Mouse (Mus musculus) kidney, postnatal 4 days (tissue): ENCODE data around the gene Ccndbp1.
A peak's percentile ranks its signal among the peaks of the same experiment; 100 is the strongest.
"Not testable (repeated sequence)": the region's sequence is repeated elsewhere in the genome, so short reads cannot be mapped to it uniquely, and the experiment has no call there.

Experiments
- DNase-seq, 2 experiments: peaks; one replicate each; pipeline ENCODE4 v3.0.0; 2021; ENCODE audit warnings: mixed read lengths in 2 of 2

Ccndbp1 gene

GRCm38 (mm10) chr2:121007925-121008663, at the start of gene Ccndbp1:
Gene Ccndbp1, plus strand, starts transcription at chr2:121008403.
- DNase-seq, result peak; percentile 96 to 97

- no peak for DNase-seq
Observed at GRCm38 (mm10) chr2:120959363-120959762, 48.8 kb upstream of the Ccndbp1 start.

DNA sequence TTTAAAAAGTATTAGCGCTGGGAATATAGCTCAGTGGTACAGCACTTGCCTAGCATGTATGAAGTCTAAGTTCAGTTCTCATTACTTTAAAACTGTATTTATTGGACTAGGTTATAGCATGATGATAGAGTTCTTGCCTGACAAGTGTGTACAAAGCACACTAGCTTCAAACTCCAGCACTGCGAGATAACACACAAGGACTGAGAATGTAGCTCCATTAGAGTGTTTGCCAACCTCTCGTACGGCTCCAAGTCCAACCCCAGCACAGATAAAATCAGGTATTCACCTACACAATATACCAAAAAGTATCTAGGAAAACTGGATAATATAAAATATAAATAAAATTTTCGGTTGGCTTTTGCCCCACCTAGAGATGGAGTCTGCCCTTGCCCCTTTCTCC, 48.4 kb upstream of the Ccndbp1 start:
- DNase-seq, result no peak

- DNase-seq, result no peak
Observed at GRCm38 (mm10) chr2:120960261-120960660, 47.9 kb upstream of the Ccndbp1 start.

- DNase-seq, result no peak
Observed at GRCm38 (mm10) chr2:120963110-120963509, 45.1 kb upstream of the Ccndbp1 start.

DNA sequence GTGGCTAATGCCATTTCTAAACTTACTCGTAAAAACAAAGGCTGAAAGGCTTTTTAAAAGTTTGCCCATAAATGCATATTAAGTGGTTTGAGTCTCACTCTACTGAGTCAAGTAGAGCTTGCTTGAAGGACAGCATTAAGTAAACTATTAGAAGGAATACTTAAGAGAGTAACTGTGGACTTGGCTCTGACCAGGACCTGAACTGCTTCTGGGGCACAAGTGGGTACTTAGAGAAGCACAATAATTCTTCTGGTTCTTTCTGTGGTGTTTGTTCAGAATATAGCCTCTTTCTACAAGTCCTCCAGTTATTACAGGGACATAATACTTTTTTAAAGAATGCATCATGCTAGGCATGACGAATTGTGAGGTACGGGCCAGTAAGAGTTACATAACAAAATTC, 42.7 kb upstream of the Ccndbp1 start:
- DNase-seq, result no peak

DNA sequence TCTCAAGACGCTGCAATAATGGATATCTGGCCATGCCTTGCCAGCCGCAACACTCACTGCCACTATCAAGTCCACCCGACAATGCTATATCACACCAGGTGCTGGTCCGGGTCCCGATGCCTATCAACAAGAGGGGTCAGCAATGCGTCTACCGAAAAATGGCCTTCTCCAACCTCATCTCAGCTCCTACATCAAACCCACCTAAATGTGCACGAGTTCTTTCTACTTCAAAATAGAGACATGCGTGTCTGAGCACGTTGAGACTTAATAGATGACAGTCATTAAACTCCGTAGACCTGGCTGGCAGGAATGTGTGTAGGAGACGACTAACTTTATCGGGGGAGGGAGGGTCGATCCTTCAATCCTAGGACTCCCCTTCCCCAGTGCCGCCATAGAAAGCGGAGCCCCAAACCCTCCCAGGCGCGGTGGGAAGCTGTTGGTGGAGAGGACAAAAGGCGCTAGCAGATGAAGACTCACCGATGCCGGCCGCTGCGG, 38.1 kb upstream of the Ccndbp1 start:
- DNase-seq, result peak in 1 of 2 experiments; percentile 11

DNA sequence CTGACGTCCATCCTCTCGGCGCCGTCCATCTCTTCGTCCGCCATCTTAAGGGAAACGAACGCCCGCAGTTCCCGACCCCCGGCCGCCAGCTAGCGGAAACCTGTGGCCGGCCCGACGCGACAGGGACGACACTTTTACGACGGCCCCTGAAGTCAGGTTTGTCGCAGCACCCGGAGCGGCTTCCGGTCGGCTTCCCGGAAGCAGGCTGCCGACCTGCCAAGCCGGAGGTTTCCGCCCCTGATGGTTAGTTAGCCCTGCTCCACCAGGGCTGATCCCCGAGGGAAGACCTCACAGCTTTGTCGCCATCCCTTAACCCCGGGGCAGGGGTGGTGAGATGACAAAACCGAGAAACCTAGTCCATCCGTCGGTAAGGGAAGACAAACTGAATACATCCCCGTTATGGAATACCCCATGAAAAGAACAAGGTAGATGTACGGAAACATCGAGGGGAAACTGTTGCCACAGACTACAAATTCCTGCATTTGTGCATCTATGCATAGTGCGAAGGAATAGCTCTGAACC, 37.6 kb upstream of the Ccndbp1 start, which contains the start of gene Ubr1:
Ubr1 (minus strand) TSS at position 157 of the 522 bp plus-strand sequence.
- DNase-seq, result peak; percentile 88 to 94

DNA sequence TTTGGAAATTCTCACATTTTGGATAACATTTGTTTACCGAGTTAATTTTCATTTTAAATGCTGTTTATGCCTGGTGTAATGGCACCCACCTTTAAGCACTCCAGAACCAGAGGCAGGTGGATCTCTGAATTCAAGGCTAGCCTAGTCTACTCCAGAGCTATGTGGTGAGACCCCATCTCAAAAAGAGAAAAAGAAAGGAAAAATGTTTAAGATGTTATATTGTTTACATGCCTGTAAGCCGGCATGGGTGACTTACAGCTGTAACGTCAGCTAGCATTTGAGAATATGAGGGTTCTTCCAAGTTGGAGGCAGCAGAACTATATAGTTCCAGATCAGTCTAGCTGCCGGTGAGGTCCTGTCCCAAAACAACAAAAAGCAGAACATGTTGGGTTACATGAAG, 36.4 kb upstream of the Ccndbp1 start:
- DNase-seq, result no peak

DNA sequence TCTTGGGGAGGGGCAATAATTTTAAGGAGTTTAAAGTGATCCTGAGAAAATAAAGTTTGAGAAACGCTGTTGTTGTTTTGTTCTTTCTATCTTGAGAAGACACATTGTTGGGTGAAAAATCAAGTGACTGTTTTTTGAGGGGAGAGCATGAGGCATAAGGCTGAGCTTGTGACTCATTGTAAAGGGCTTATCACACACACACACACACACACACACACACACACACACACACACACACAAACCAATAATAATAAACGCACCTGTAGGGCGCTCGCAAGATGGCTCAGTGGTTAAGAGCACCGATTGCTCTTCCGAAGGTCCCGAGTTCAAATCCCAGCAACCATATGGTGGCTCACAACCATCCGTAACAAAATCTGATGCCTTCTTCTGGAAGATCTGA, 35.9 kb upstream of the Ccndbp1 start:
- not testable (repeated sequence) for DNase-seq

DNA sequence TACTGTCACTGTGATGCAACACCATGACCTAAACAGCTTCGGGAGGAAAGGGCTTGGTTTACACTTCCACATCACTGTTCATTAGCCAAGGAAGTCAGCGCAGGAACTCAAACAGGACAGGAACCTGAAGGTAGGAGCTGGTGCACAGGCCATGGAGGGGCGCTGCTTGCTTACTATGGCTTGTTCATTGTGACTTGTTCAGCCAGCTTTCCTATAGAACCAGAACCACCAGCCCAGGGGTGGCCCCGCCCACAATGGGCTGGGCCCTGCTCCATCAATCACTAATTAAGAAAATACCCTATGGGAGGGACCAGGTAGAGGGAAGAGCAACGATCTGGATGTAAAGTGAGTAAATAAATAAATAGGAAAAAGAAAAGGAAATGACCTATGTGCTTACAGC, 35.2 kb upstream of the Ccndbp1 start:
- peak; percentile 31 to 54 for DNase-seq

- no peak for DNase-seq
Observed at GRCm38 (mm10) chr2:120976308-120976707, 31.9 kb upstream of the Ccndbp1 start.

- peak; percentile 77 to 84 for DNase-seq
Observed at GRCm38 (mm10) chr2:120976990-120977925, 30.9 kb upstream of the Ccndbp1 start, which contains the start of gene Tmem62. Gene Tmem62, plus strand, starts transcription at chr2:120977017.

- no peak for DNase-seq
Observed at GRCm38 (mm10) chr2:120977926-120978692, 30.1 kb upstream of the Ccndbp1 start.

DNA sequence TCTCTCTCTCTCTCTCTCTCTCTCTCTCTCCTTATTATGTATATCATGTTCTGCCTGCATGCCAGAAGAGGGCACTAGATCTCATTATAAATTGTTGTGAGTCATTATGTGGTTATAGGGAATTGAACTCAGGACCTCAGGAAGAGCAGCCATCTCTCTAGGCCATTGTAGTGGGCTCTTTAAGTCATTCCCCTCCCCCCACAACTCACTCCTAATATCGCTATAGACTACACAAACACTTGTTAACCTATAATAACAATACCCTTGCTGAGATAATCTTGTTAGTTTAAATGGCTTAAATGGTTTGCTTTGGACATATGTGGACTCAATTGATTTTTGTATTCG, 29.5 kb upstream of the Ccndbp1 start:
- DNase-seq, result no peak

DNA sequence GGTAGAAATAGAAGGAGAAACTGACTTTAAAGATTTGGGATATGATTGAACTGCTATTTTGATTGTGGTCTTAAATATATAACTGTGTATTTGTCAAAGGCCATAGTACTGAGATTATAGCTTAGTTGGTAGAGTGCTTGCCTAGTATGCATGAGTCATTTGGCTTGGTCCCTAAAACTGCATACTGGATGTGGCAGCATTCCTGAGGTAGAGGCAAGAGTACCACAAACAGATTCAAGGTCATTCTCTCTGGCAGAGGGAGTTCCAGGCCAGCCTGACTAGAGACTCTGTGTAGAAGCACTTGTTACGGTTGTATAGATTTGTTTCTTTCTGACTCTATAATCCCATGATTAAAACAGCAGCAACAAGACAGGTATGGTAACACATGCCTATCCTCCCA, 28.4 kb upstream of the Ccndbp1 start:
- no peak for DNase-seq

DNA sequence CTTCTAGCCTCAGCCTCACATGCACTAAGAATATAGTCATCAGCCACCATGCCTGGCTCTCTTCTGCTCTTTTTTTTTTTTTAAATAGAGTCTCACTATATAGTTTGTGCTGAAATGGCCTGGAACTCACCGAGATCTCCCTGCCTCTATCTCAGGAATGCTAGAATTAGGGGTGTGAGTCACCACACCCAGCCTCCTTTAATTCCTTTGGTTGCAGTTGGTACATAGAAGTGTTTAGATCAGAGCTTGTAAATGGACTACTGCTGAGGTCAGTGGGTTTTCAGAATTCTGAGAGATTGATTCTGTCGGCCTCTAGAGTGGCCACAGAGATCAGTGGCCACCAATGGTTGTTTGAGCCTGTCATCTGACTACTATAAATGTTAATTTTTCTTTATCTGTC, 27.3 kb upstream of the Ccndbp1 start:
- DNase-seq, result no peak

DNA sequence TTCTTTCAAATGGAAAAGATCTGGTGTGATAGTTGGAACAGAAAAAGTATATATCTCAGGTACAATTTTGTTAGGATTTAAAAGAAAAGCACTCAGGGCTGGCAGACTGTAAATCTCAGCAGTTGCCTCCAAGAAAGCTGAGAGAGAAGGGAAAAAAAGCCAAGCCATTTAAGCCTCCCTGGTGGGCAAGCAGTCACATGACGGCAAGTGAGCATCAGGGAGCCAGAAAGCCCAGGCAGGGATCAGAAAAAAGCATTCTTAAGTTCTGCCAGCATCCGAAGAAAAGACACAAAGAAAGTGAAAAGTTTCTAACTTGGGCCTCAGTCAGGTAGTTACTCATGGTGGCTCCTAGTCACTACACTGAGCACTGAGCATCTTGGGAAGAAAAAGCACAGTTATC, 24.6 kb upstream of the Ccndbp1 start:
- DNase-seq, result no peak

DNA sequence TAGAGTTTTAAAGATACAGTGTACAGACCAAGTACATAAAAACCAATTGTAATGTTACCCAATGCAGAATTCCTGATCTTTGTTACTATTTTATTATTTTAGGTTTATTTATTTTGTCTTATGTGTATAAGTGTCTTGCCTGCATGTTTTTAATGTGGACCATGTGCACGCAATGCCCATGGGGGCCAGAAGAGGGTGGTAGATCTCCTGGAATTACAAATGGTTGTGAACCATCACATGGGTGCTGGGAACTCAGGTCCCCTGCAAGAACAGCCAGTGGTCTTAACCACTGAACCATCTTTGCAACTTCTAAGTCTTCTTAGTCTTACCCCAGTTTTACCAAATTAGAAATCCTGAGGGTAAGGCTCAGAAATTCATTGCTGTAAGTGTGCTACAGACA, 23.0 kb upstream of the Ccndbp1 start:
- peak in 1 of 2 experiments; percentile 10 for DNase-seq

DNA sequence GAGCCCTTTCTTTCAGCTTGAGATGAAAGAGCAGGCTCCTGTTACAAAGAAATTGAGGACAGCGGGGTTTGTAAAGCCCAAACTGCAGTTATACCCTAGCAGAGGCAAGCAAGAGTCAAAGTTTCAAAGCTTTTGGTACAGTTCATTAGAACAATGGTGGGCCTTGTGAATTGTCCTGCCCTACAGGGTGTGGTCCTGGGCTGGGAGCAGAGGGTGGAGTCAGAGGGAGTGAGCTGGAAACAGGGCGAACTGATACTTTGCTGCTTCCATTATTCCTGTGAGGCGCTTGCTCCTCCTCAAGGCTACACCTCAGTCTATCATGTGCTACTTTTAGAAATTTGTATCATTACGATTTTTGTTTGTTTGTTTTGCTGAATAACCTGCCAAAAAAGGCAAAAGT, 17.0 kb upstream of the Ccndbp1 start:
- no peak for DNase-seq

DNA sequence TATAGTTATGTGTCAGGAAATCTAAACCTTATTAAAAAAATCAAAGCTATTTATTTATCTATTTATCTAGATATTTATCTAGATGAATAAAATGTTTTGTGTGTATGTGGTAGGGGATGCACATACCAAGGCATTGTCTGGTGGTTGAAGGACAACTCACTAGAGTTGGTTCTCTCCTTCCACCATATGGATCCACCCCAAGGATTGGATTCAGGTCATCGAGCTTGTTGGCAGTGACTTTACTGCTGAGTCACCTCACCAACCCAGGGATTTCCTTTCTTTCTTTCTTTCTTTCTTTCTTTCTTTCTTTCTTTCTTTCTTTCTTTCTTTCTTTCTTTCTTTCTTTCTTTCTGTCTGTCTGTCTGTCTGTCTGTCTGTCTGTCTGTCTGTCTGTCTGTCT, 11.6 kb upstream of the Ccndbp1 start:
- DNase-seq, result not testable (repeated sequence)

GRCm38 (mm10) chr2:120998863-120999262, 9.3 kb upstream of the Ccndbp1 start:
- DNase-seq, result no peak

- no peak for DNase-seq
Observed at GRCm38 (mm10) chr2:121003586-121003985, 4.6 kb upstream of the Ccndbp1 start.
